Mouse (Mus musculus): ENCODE results near the gene Gdpd5. TPM values are rescaled to one million over a fixed set of nuclear protein-coding genes. Genes with fewer than 3 reads are reported as not detected.
"Not testable (repeated sequence)": the region's sequence is repeated elsewhere in the genome, so short reads cannot be mapped to it uniquely, and the experiment has no call there.

The Gdpd5 gene
- polyA plus RNA-seq, 1 experiment from 2014 or later, result 16.7 TPM

DNA sequence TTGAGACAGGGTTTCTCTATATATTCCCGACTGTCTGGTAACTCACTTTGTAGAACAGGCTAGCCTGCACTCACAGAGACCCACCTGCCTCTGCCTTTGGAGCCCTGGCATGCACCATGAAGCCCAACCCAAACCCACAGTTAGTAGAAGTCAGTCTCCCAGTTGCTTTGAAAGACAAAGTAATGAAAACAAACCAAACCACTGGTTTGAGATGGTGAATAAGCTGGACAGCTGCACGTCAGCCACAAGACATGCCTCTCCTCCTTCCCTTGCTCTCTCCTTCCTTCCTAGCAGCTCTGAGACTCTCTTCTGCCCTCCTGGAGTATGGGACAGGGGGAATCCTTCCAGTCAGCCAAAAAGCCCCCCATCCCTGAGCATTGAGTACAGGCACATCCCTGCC lies 19.1 kb upstream of the Gdpd5 start:
- peaks cover 19% of the 10 kb centered on the region for H3K4me1 ChIP-seq (ENCODE audit: control insufficient read depth, insufficient read depth, low read length)

DNA sequence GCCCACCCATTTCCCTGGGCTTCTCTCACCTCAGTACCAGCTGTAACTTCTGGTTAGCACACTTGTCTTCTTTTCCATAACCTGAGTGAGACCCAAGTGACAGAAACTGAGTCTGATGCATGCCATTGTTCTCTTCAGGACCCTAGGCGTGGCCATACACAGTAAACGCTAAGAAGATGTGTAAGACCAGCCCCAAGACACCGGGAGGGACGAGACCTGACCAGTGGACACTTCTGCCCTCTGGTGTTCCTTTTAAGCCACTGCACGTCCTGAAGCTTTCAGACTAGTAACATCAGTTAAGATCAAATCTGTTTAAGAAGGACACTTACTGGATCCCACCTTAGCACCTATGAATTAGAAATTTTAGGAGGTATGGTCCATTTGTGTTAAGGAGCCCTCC lies 16.1 kb upstream of the Gdpd5 start:
- Histone ChIP-seq H3K4me1 (ENCODE audit: control insufficient read depth, insufficient read depth, low read length) (peaks cover 12% of the 10 kb centered on the region), H3K4me3 (ENCODE audit: low read depth, low read length) (no peak overlapping the region), H3K27ac (ENCODE audit: low read depth, low read length) (no peak overlapping the region), H3K4me2 (no peak overlapping the region), H3K9ac (ENCODE audit: low read length) (peak overlapping the region; percentile 30), H3K36me3 (ENCODE audit: control insufficient read depth, insufficient read depth, low read length) (no peaks in the 10 kb centered on the region), H3K9me3 (ENCODE audit: control insufficient read depth, low read length) (no peaks in the 10 kb centered on the region), H3K27me3 (ENCODE audit: control insufficient read depth, insufficient read depth, low read length) (no peaks in the 10 kb centered on the region)
- 1% methylated on average over 5 of the region's 5 CpGs for WGBS
- DNase-seq (ENCODE audit: low spot score, missing footprints), result peak; percentile 98
- ATAC-seq (ENCODE audit: low FRiP score), result peak; percentile 43; the same call in 1 of the 2 replicates

More for the DNA sequence above, 19.1 kb upstream of the Gdpd5 start:
- Histone ChIP-seq H3K4me2 (no peak overlapping the region), H3K9me3 (ENCODE audit: control insufficient read depth, low read length) (no peaks in the 10 kb centered on the region), H3K9ac (ENCODE audit: low read length) (no peak overlapping the region), H3K36me3 (ENCODE audit: control insufficient read depth, insufficient read depth, low read length) (no peaks in the 10 kb centered on the region), H3K27ac (ENCODE audit: low read depth, low read length) (no peak overlapping the region), H3K4me3 (ENCODE audit: low read depth, low read length) (no peak overlapping the region), H3K27me3 (ENCODE audit: control insufficient read depth, insufficient read depth, low read length) (no peaks in the 10 kb centered on the region)
- WGBS, result 96% methylated on average over 2 of the region's 2 CpGs
- no peak for DNase-seq (ENCODE audit: low spot score, missing footprints)
- no peak for ATAC-seq (ENCODE audit: low FRiP score)

DNA sequence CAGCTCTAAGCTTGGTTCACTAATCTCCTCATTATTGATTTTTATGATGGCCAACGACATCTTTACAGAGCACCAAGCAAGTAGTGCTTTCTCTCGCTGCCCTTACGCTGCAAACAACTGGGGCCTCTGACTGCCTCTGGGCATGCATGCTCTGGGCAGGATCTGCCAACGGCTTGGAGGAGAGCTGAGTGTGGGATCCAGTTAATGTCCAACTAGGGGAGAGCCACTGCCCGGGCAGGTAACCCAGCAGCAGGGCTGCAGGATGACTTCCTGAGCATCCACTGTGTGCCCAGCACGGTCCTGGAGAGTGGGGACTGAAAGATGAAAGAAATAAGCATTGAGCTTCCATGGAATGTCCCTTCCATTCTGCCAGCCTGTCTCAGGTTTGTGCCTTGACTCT lies 14.5 kb upstream of the Gdpd5 start:
- no peaks in the 10 kb centered on the region for H3K9me3 ChIP-seq (ENCODE audit: control insufficient read depth, low read length)
- no peak overlapping the region for H3K27ac ChIP-seq (ENCODE audit: low read depth, low read length)
- no peak overlapping the region for H3K9ac ChIP-seq (ENCODE audit: low read length)
- H3K27me3 ChIP-seq (ENCODE audit: control insufficient read depth, insufficient read depth, low read length), result no peaks in the 10 kb centered on the region
- H3K4me3 ChIP-seq (ENCODE audit: low read depth, low read length), result no peak overlapping the region
- peaks cover 2% of the 10 kb centered on the region; the same call in 1 of the 2 replicates for H3K4me1 ChIP-seq (ENCODE audit: control insufficient read depth, insufficient read depth, low read length)
- DNase-seq (ENCODE audit: low spot score, missing footprints) (no peak), ATAC-seq (ENCODE audit: low FRiP score) (no peak)
- 76% methylated on average over 6 of the region's 6 CpGs for WGBS
- H3K4me2 ChIP-seq, result no peak overlapping the region
- no peaks in the 10 kb centered on the region for H3K36me3 ChIP-seq (ENCODE audit: control insufficient read depth, insufficient read depth, low read length)

DNA sequence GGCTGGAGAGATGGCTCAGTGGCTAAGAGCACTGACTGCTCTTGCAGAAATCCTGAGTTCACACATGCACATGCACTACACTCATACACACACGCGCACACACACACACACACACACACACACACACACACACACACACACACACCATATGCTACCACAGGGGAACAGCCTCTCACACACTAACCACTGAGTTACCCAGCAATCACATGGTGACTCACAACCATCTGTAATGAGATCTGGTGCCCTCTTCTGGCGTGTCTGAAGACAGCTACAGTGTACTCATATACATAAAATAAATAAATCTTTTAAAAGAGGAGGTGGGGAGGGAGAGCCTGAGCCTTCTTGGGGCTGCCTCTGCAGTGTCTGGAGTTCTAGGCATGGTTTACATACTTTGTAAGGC lies 6.9 kb upstream of the Gdpd5 start:
- H3K27ac ChIP-seq (ENCODE audit: low read depth, low read length); H3K4me3 ChIP-seq (ENCODE audit: low read depth, low read length); H3K9ac ChIP-seq (ENCODE audit: low read length); DNase-seq (ENCODE audit: low spot score, missing footprints); H3K27me3 ChIP-seq (ENCODE audit: control insufficient read depth, insufficient read depth, low read length); H3K36me3 ChIP-seq (ENCODE audit: control insufficient read depth, insufficient read depth, low read length); H3K4me1 ChIP-seq (ENCODE audit: control insufficient read depth, insufficient read depth, low read length); H3K9me3 ChIP-seq (ENCODE audit: control insufficient read depth, low read length); H3K4me2 ChIP-seq; ATAC-seq (ENCODE audit: low FRiP score): not testable (repeated sequence)
- WGBS, result 66% methylated on average over 3 of the region's 3 CpGs

DNA sequence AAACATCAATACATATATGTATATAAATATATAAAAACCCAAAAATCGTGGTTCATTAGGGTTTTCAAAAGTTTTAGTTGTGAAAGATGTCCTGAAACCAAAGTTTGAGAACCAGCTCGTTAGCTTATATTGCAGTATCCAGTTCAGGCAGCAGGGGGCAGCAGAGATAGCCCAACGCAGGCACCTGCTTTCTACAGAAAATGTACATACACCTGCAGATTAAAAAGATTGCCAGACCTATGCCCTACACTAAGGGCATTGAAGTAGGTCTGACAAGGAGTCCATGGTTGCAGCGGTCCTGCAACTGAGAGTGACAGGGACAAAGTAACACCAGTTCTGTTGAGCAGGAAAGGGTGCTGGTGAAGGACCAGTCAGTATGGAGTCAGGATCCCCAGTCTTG lies 5.8 kb upstream of the Gdpd5 start:
- no peak overlapping the region for H3K4me3 ChIP-seq (ENCODE audit: low read depth, low read length)
- H3K9me3 ChIP-seq (ENCODE audit: control insufficient read depth, low read length), result no peaks in the 10 kb centered on the region
- H3K4me2 ChIP-seq, result no peak overlapping the region
- H3K27ac ChIP-seq (ENCODE audit: low read depth, low read length), result no peak overlapping the region
- DNase-seq (ENCODE audit: low spot score, missing footprints) (peak; percentile 98), ATAC-seq (ENCODE audit: low FRiP score) (no peak)
- no peaks in the 10 kb centered on the region for H3K36me3 ChIP-seq (ENCODE audit: control insufficient read depth, insufficient read depth, low read length)
- H3K9ac ChIP-seq (ENCODE audit: low read length), result no peak overlapping the region
- H3K4me1 ChIP-seq (ENCODE audit: control insufficient read depth, insufficient read depth, low read length), result peaks cover 2% of the 10 kb centered on the region; the same call in 1 of the 2 replicates
- 6% methylated on average over 4 of the region's 4 CpGs for WGBS
- no peaks in the 10 kb centered on the region for H3K27me3 ChIP-seq (ENCODE audit: control insufficient read depth, insufficient read depth, low read length)

DNA sequence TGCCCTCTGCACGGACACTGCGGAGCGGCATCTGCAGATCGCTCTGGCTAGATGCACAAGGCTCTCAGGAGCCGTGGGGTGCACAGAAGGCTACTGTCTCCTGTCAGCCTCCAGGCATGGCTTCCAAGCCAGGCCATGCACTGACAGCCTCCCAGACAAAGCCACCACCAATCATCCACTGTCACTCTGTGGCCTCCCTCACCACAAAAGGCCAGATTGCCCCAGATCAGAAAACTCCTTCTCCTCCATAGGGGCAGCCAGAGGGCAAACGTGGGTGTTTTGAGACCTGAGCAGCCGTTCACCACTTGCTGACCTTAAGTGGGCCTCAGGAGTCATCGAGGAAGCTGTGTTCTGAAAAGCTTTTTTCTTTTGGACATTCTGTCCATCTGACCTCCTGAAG lies 2.3 kb upstream of the Gdpd5 start:
- Histone ChIP-seq H3K36me3 (ENCODE audit: control insufficient read depth, insufficient read depth, low read length) (no peaks in the 10 kb centered on the region), H3K4me3 (ENCODE audit: low read depth, low read length) (no peak overlapping the region), H3K27me3 (ENCODE audit: control insufficient read depth, insufficient read depth, low read length) (no peaks in the 10 kb centered on the region; the same call in 1 of the 2 replicates), H3K27ac (ENCODE audit: low read depth, low read length) (no peak overlapping the region), H3K4me2 (no peak overlapping the region), H3K4me1 (ENCODE audit: control insufficient read depth, insufficient read depth, low read length) (peaks cover 12% of the 10 kb centered on the region), H3K9me3 (ENCODE audit: control insufficient read depth, low read length) (no peaks in the 10 kb centered on the region), H3K9ac (ENCODE audit: low read length) (no peak overlapping the region)
- DNase-seq (ENCODE audit: low spot score, missing footprints) (no peak), ATAC-seq (ENCODE audit: low FRiP score) (no peak)
- WGBS, result 82% methylated on average over 8 of the region's 8 CpGs

DNA sequence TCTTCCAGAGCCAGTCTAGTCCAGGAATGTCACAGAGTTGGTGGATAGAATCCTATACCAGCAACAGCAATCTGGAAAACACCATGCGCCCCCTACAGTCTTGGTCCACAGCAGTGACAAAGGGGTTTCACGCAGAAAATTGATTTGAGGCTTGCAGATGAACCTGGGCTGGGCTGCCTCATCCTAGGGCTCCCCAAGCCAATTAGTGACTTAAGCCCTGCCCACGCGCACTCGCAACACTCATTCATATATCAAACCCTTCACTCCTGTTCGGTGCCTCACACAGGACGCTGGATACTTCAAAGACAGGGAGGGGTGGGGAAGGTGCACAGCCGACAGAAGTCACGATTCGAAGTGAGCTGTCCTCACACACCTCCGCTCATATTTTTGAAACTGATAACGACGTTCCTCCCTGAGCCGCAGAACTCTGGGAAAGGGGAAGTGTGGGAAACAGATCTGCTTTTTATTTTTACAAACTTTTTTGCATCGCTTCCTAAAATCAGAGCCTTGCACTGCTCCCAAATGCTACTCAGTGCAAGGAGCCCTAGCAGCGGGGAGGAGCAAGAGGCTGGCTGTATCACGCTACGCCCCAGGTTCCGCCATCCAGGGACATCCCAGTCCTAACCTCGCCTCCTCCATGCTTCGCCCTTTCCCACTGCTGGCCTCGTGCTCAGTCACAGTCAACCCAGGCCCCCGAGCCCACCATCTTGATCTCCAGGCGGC lies 562 bp upstream of the Gdpd5 start:
- Histone ChIP-seq H3K9me3 (ENCODE audit: control insufficient read depth, low read length) (no peaks in the 10 kb centered on the region), H3K36me3 (ENCODE audit: control insufficient read depth, insufficient read depth, low read length) (no peaks in the 10 kb centered on the region), H3K4me1 (ENCODE audit: control insufficient read depth, insufficient read depth, low read length) (peaks cover 17% of the 10 kb centered on the region), H3K27ac (ENCODE audit: low read depth, low read length) (peak overlapping the region; percentile 89), H3K4me2 (peak overlapping the region; percentile 95), H3K27me3 (ENCODE audit: control insufficient read depth, insufficient read depth, low read length) (no peaks in the 10 kb centered on the region; the same call in 1 of the 2 replicates), H3K4me3 (ENCODE audit: low read depth, low read length) (peak overlapping the region; percentile 53), H3K9ac (ENCODE audit: low read length) (peak overlapping the region; percentile 80)
- peak; percentile 96 for DNase-seq (ENCODE audit: low spot score, missing footprints)
- ATAC-seq (ENCODE audit: low FRiP score), result peak; percentile 70
- WGBS, result 1% methylated on average over 24 of the region's 24 CpGs

DNA sequence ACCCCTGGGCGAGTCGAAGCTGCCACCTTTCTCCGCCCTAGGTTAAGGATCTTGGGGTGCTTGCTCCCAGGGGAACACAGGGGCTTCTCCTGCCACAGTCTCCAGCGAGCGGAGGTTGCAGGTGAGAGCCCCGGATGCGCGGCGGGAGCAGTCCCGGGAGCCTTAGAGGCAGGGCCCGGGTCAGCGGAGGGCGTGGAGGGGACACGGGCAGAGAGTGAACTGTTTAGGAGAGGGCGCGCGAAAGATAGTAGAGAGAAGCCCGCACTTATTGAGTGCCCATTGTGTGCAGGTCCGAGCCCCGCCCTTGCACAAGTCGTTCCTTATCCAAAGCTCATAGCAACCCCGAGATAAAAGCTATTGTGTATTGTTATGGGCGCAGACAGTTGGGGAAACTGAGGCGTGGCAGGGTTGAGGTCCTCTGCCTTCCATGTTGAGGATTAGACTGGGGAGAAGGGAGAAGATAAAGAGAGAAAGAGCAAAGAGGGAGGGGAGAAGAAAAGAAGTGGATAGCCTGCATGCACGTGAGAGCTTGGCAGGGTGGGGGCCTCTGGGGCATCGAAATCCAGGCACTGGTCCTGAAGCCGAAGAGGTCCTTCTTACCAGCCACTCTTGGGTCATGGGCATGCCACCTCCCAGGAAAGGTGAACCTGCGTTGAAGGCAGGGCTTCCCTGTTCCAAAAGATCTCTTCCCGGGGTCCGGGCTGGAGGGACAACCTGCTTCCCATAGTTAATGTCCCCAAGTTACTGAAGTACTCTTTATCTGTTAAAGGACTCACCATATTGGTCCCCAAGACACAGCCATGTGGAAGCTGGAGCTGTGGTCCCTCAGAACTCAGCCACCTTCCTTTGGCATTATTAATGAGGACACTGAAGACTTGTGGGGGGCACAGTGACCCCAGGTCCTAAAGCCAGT lies 1.1 kb downstream of the Gdpd5 start:
- Histone ChIP-seq H3K4me2 (peak overlapping the region; percentile 95), H3K9ac (ENCODE audit: low read length) (peak overlapping the region; percentile 79), H3K27me3 (ENCODE audit: control insufficient read depth, insufficient read depth, low read length) (no peaks in the 10 kb centered on the region; the same call in 1 of the 2 replicates), H3K4me3 (ENCODE audit: low read depth, low read length) (peak overlapping the region; percentile 53), H3K9me3 (ENCODE audit: control insufficient read depth, low read length) (no peaks in the 10 kb centered on the region), H3K36me3 (ENCODE audit: control insufficient read depth, insufficient read depth, low read length) (no peaks in the 10 kb centered on the region), H3K27ac (ENCODE audit: low read depth, low read length) (no peak overlapping the region; the same call in 1 of the 2 replicates), H3K4me1 (ENCODE audit: control insufficient read depth, insufficient read depth, low read length) (peaks cover 17% of the 10 kb centered on the region)
- WGBS, result 12% methylated on average over 30 of the region's 30 CpGs
- no peak for ATAC-seq (ENCODE audit: low FRiP score)
- DNase-seq (ENCODE audit: low spot score, missing footprints), result peak; percentile 86

DNA sequence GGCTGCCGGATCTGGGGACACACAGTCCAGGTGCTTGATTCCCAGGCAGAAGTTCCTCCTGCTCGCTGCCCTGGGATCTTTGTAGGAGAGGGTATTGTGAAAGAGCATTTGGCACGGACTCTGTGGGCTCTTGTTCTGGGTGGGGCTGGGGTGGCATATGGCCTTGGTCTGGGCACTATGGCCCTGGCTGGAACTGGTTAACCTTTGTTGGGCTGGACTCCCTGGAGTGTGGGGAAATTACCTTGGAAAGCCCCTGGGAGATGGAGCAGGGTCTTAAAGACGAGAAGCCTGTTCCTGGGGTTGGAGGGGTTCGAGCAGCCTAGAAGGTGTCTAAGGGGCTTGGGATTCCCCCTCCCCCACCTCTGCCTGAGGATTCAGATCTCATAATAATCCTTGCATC lies 2.0 kb downstream of the Gdpd5 start:
- peaks cover 17% of the 10 kb centered on the region for H3K4me1 ChIP-seq (ENCODE audit: control insufficient read depth, insufficient read depth, low read length)
- H3K4me2 ChIP-seq, result peak overlapping the region; percentile 95
- H3K27me3 ChIP-seq (ENCODE audit: control insufficient read depth, insufficient read depth, low read length), result no peaks in the 10 kb centered on the region; the same call in 1 of the 2 replicates
- H3K27ac ChIP-seq (ENCODE audit: low read depth, low read length), result no peak overlapping the region
- H3K9me3 ChIP-seq (ENCODE audit: control insufficient read depth, low read length), result no peaks in the 10 kb centered on the region
- DNase-seq (ENCODE audit: low spot score, missing footprints), result no peak
- peak overlapping the region; percentile 53 for H3K4me3 ChIP-seq (ENCODE audit: low read depth, low read length)
- WGBS, result 69% methylated on average over 5 of the region's 5 CpGs
- H3K9ac ChIP-seq (ENCODE audit: low read length), result 0 out of 2 replicates have a peak overlapping the region, but pooled peaks have one; percentile 22
- ATAC-seq (ENCODE audit: low FRiP score), result no peak
- no peaks in the 10 kb centered on the region for H3K36me3 ChIP-seq (ENCODE audit: control insufficient read depth, insufficient read depth, low read length)

All from midbrain, embryonic 11.5 days (tissue).